Mouse (Mus musculus): ENCODE measurements around the gene Fam71d. TPM values are rescaled to one million over a fixed set of nuclear protein-coding genes. Genes with fewer than 3 reads are reported as not detected.

Fam71d gene
- total RNA-seq (2021): under 1 TPM in 1 of 2 experiments, not detected in 1; 0.26 TPM

- DNase-seq: no peak
- intact Hi-C loops (cut with DNase I): no loop called here
Observed at GRCm38 (mm10) chr12:78691325-78691724, at the start of gene Fam71d. Gene Fam71d (plus strand): TSS chr12:78691535.

DNA sequence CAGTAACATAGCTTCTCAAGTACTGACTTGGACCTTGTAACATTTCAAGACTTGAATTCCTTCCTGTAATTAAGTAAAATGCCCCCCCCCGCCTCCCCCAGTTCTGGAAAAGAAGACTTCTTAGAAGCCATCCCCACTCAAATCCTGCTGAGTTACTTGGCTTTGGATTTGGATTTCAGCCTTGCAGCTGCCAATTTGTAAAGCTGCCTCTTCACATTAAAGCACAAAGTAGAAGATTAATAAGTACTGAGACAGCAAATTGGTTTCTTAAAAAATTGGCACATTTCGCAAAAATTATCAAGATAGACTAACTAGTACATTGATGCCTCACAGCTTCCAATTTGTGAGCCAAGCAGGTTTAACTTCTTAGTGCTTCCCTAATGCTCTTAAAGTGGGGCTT lies 47.6 kb upstream of the Fam71d start:
- intact Hi-C loops (cut with DNase I): no loop called here
- DNase-seq: no peak

- DNase-seq: no peak
- intact Hi-C loops (cut with DNase I): no loop called here
Observed at GRCm38 (mm10) chr12:78645282-78645681, 46.1 kb upstream of the Fam71d start.

DNA sequence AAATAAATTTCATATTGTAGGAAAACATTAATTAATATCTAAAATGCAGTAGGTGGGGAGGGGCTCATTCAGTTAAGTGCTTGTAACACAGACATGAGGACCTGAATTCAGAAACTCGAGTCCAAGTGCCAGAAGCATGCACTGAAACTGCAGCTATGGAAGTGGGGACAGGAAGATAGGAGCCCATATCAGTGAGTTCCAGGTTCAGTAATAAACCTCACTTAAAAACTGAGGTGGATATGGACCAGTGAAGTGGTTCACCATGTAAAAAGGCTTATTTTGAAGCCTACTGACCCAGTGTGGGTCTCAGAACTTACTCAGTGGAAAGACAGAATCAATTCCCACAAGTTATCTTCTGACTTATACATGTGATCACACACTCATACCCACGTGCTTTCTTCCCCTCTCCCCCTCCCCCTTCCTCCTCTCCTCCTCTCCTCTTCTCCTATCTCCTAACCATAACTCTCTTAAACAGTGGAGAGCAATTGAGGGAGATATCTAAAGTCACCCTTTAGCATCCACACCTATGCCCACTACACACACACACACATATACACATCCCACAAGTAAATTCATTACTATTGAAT lies 31.5 kb upstream of the Fam71d start:
- DNase-seq: no peak
- intact Hi-C loops (cut with DNase I): no loop called here

GRCm38 (mm10) chr12:78678101-78678806 lies 13.1 kb upstream of the Fam71d start:
- intact Hi-C loops (cut with DNase I): no loop called here
- no peak for DNase-seq

DNA sequence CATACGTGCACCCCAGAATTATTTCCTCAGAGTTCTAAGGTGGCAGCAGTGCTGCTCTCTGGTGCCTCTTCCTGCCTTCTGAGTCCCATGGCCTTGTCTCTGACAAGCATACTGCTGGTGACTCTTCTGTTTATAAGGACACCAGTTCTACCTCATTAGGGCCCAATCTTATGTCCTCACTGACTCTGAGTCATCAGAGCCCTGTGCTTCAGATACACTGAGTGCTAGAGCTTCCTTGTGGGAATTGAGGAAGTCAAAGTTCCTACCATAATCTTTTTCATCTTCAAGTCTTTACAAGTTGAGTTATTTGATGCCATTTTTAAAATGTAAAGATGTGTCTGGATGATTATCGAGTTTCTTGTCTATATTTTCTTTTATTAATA lies 12.5 kb upstream of the Fam71d start:
- no peak for DNase-seq

GRCm38 (mm10) chr12:78681048-78681447 lies 10.3 kb upstream of the Fam71d start:
- intact Hi-C loops (cut with DNase I): no loop called here
- DNase-seq: no peak

More for the DNA sequence above, 12.5 kb upstream of the Fam71d start:
- intact Hi-C loops (cut with DNase I): no loop called here

- no peak for DNase-seq
- intact Hi-C loops (cut with DNase I): no loop called here
Observed at GRCm38 (mm10) chr12:78682279-78682678, 9.1 kb upstream of the Fam71d start.

DNA sequence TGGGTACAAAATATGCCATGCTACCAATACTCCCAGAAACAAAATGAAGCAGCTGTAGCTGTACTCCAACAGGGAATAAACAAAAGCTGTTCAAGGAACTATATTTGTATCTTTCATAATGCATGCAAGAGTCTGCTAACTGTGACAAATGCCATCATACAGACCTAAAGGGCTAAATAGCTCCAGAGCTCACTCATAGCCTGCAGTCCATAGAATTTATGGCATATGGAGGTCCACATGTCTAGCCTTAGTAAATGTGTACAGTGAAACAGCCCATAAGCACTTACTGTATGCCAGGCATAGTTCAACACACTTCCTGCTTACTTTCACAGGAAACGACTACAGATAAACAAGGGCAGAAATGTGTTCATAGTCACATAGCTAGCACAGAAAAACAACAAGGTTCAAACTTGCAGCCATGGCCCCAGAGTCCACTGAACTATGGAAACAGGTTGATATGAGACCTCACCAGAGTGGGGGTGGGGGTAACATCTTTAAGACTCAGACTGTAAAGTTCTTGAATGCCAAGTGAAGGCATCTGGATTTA lies 5.6 kb upstream of the Fam71d start:
- intact Hi-C loops (cut with DNase I): no loop called here
- no peak for DNase-seq

- no peak for DNase-seq
- intact Hi-C loops (cut with DNase I): no loop called here
Observed at GRCm38 (mm10) chr12:78688876-78689275, 2.5 kb upstream of the Fam71d start.

DNA sequence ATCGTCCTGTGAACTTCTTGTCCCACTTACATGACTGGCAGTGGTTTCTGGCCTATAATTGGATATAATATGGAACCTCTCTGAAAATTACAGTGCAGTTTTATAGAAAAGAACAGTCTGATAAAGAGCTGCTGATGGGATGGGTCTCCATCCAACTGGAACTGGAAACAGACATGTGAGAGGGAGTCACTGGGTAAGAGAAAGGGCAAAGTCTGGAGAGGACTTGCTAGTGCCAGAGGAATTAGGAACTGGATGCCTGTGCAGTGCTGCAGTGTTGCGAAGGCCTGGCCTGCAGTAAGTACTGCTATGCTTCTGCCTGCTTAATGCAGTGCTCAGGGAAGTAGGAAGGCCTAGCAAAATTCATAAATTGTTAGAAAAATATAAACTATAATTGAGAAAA lies 1.9 kb downstream of the Fam71d start:
- intact Hi-C loops (cut with DNase I): no loop called here
- no peak for DNase-seq

DNA sequence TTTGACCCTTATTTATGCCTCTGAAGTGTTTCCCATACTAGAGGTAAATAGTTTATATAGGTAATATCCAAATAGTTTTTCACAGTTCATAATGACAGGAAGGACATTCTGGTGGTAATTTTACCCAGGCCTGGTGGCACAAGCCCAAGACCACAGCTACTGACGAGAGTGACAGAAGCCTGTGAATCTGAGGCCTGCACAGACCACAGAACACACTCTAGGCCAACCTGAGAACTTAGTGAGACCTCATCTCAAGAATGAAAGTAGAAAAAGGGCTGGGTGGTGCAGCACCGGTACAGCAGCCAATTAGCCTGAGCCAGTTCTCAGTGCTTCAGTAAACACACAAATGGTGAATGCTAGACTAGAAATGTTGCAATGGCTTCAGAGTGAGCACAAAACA lies 26.4 kb downstream of the Fam71d start:
- intact Hi-C loops (cut with DNase I): no loop called here
- DNase-seq: no peak

DNA sequence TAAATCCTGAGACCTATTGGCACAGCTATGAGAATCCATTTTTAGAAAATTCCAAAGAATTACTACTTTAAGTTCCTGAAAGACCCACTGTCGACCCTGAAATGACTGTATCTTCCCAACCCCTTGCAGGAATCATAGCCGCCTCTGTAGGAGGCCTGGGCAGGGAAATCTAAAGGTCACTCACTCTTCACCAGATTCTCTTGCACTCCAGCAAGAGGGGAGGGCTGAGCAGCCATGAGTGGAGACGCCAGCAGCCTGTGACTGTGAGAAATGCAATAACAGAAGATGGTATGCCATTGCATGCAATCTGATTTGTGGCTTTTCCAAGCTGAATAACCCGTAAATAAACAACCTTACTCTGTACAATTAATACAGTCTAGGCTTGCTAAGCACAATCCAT lies 36.4 kb downstream of the Fam71d start:
- DNase-seq: no peak
- intact Hi-C loops (cut with DNase I): no loop called here

- intact Hi-C loops (cut with DNase I): no loop called here
- DNase-seq: no peak
Observed at GRCm38 (mm10) chr12:78739633-78740032, 48.3 kb downstream of the Fam71d start.

- no peak for DNase-seq
- intact Hi-C loops (cut with DNase I): no loop called here
Observed at GRCm38 (mm10) chr12:78740289-78740688, 49.0 kb downstream of the Fam71d start.

- intact Hi-C loops (cut with DNase I): loop anchor here (5.0 kb wide), 2 partner anchors 116 to 519 kb away; partner anchors contain the start of genes Atp6v1d, Eif2s1 and Gphn
- no peak for DNase-seq
Observed at GRCm38 (mm10) chr12:78746226-78746625, 54.9 kb downstream of the Fam71d start.

- intact Hi-C loops (cut with DNase I): loop anchor here (5.0 kb wide), 2 partner anchors 115 to 520 kb away; partner anchors contain the start of genes Atp6v1d, Eif2s1 and Gphn
- no peak for DNase-seq
Observed at GRCm38 (mm10) chr12:78747406-78747805, 56.1 kb downstream of the Fam71d start.

GRCm38 (mm10) chr12:78748113-78748512 lies 56.8 kb downstream of the Fam71d start:
- DNase-seq: peak in 1 of 2 experiments; percentile 29
- intact Hi-C loops (cut with DNase I): loop anchor here (5.0 kb wide), 2 partner anchors 114 to 521 kb away; partner anchors contain the start of genes Atp6v1d, Eif2s1 and Gphn

DNA sequence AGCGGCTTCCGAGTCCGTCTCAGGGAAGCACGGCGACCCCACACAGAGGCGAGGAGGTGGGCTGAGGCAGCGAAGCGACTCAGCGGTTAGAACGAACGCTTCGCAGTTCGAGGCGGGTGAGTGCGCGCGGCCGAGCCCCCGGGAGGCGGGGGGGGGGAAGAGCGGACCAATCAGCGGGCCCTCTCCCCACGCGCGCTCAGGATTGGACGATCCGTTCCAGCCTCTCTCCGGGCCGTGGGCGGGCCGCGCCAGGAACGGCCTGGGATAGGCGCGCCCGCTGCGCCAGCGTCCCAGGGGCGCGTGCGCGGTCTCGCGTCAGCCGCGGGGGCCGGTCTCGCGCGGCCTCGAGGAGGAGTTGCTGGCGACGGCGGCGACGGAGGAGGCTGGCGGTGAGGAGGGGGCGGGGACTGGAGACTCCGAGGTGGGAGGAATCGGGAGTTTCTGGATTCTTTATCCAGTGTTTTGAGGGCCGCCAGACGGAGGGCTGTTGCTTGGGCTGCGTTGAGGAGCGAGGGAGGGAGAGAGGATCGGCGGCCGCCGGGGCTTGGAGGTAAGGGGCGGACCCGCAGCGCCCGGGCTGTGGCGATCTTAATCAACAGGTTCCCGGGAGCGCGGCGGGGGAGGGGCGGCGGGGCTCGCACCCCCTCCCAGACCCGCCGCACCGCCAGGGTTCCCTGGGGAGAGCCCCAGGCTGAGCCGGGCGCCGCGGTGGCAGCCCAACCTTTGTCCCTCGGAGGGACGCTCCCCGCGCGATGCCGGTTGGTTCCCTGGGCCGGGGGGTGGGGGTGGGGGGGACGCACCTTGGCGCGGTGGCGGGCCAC lies 57.4 kb downstream of the Fam71d start, which contains the start of gene Mpp5:
Gene Mpp5, plus strand, starts transcription at position 351 of the 821 bp plus-strand sequence.
- peak; percentile 96 to 97 for DNase-seq
- intact Hi-C loops (cut with DNase I): loop anchor here (5.0 kb wide), 2 partner anchors 114 to 521 kb away; partner anchors contain the start of genes Atp6v1d, Eif2s1 and Gphn

DNA sequence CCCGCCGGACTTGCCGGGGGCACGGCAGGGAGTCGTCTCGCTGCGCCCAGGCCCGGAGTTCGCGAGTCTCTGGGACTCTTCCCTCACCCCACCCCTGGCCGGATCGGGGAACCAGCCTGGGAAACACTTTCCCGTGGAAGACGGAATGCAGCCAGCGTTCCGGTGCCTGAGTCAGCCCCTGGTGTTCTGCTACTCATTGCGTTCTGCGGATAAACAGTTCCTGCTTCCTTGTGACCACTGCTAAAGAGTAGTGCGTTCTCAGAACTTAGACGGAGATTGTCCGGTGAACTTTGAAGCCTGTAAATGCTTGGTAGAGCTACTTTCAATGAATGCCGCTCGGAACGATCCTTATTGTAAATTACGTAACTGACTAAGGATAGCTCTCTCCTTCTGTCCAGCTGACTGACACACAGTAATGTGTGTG lies 58.1 kb downstream of the Fam71d start:
- intact Hi-C loops (cut with DNase I): loop anchor here (5.0 kb wide), 2 partner anchors 113 to 522 kb away; partner anchors contain the start of genes Atp6v1d, Eif2s1 and Gphn
- peak; percentile 75 to 80 for DNase-seq

- intact Hi-C loops (cut with DNase I): no loop called here
- DNase-seq: no peak
Observed at GRCm38 (mm10) chr12:78761979-78762378, 70.6 kb downstream of the Fam71d start.

All from heart, postnatal 10 days (tissue).